Mouse (Mus musculus) MN1 (cell line): ENCODE measurements around the gene Lrrc42.

Source experiments
- DNase-seq: peaks from one replicate; pipeline ENCODE4 v3.0.0-alpha.2; 2016; ENCODE audit warnings: low spot score

The Lrrc42 gene

GRCm38 (mm10) chr4:107253125-107254091 lies at the start of gene Lrrc42, which contains the start of gene Hspb11:
Lrrc42 (minus strand) TSS chr4:107253532.
Hspb11 (plus strand) TSS chr4:107253593.
- DNase-seq = peak; percentile 92

- DNase-seq = no peak
Measured at GRCm38 (mm10) chr4:107302832-107303231, 49.5 kb upstream of the Lrrc42 start.

GRCm38 (mm10) chr4:107302221-107302620 lies 48.9 kb upstream of the Lrrc42 start:
- no peak for DNase-seq

GRCm38 (mm10) chr4:107300902-107301555 lies 47.7 kb upstream of the Lrrc42 start:
- no peak for DNase-seq

GRCm38 (mm10) chr4:107300371-107300770 lies 47.0 kb upstream of the Lrrc42 start:
- no peak for DNase-seq

GRCm38 (mm10) chr4:107299779-107300340 lies 46.5 kb upstream of the Lrrc42 start:
- DNase-seq = no peak

- DNase-seq = no peak
Measured at GRCm38 (mm10) chr4:107298071-107298606, 44.8 kb upstream of the Lrrc42 start.

- no peak for DNase-seq
Measured at GRCm38 (mm10) chr4:107292273-107292662, 38.9 kb upstream of the Lrrc42 start.

- DNase-seq = no peak
Measured at GRCm38 (mm10) chr4:107291611-107292272, 38.4 kb upstream of the Lrrc42 start.

- no peak for DNase-seq
Measured at GRCm38 (mm10) chr4:107287517-107287916, 34.2 kb upstream of the Lrrc42 start.

GRCm38 (mm10) chr4:107286386-107286785 lies 33.1 kb upstream of the Lrrc42 start:
- DNase-seq = no peak

- DNase-seq = no peak
Measured at GRCm38 (mm10) chr4:107285446-107286200, 32.3 kb upstream of the Lrrc42 start.

- no peak for DNase-seq
Measured at GRCm38 (mm10) chr4:107280843-107281475, 27.6 kb upstream of the Lrrc42 start.

GRCm38 (mm10) chr4:107278188-107278707 lies 24.9 kb upstream of the Lrrc42 start:
- peak; percentile 7 for DNase-seq

GRCm38 (mm10) chr4:107274511-107274910 lies 21.2 kb upstream of the Lrrc42 start:
- DNase-seq = no peak

- DNase-seq = no peak
Measured at GRCm38 (mm10) chr4:107273683-107274082, 20.4 kb upstream of the Lrrc42 start.

- DNase-seq = no peak
Measured at GRCm38 (mm10) chr4:107260001-107260400, 6.7 kb upstream of the Lrrc42 start.

- no peak for DNase-seq
Measured at GRCm38 (mm10) chr4:107254414-107254813, 1.1 kb upstream of the Lrrc42 start.

GRCm38 (mm10) chr4:107252522-107252921 lies 810 bp downstream of the Lrrc42 start:
- no peak for DNase-seq

GRCm38 (mm10) chr4:107250494-107250893 lies 2.8 kb downstream of the Lrrc42 start:
- peak; percentile 34 for DNase-seq
